Mouse (Mus musculus) ES-Bruce4 (cell line): ENCODE measurements around the gene Atp6v1b1. TPM values are rescaled to one million over a fixed set of nuclear protein-coding genes. Genes with fewer than 3 reads are reported as not detected.

ENCODE experiments used
- H3K27ac ChIP-seq: 2 replicates; pipeline ENCODE4 v1.5.1; 2012; ENCODE audit warnings: low read length, inconsistent platforms; ENCODE audit not compliant: insufficient read depth
- H3K27me3 ChIP-seq: 2 replicates; pipeline ENCODE4 v1.6.1; 2012; ENCODE audit warnings: mild to moderate bottlenecking, low read length, inconsistent platforms; ENCODE audit not compliant: control insufficient read depth, poor library complexity, insufficient read depth, severe bottlenecking
- H3K36me3 ChIP-seq: 2 replicates; pipeline ENCODE4 v1.6.1; 2012; ENCODE audit warnings: inconsistent platforms, mild to moderate bottlenecking, low read length, moderate library complexity; ENCODE audit not compliant: control insufficient read depth, poor library complexity, insufficient read depth, severe bottlenecking
- H3K4me1 ChIP-seq: one replicate; pipeline ENCODE4 v1.8.1; 2011; ENCODE audit warnings: low read length; ENCODE audit not compliant: control insufficient read depth, insufficient read depth
- H3K4me3 ChIP-seq: 2 replicates; pipeline ENCODE4 v1.5.1; 2011; ENCODE audit warnings: low read depth, mild to moderate bottlenecking, low read length
- H3K9ac ChIP-seq: 2 replicates; pipeline ENCODE4 v1.6.1; 2012; ENCODE audit warnings: low read depth, mild to moderate bottlenecking, inconsistent platforms; ENCODE audit not compliant: poor library complexity, severe bottlenecking
- H3K9me3 ChIP-seq: replicated peaks from 2 replicates; pipeline ENCODE4 v1.6.1; 2012; ENCODE audit warnings: mild to moderate bottlenecking, low read length, inconsistent platforms; ENCODE audit not compliant: control insufficient read depth, poor library complexity, insufficient read depth, severe bottlenecking
- CTCF ChIP-seq: IDR thresholded peaks from one replicate; pipeline ENCODE4 v1.8.1; 2011; ENCODE audit warnings: low read depth, low read length
- EP300 ChIP-seq: IDR thresholded peaks from 2 replicates; pipeline ENCODE4 v1.6.1; 2011; ENCODE audit warnings: low read depth, low read length; ENCODE audit not compliant: insufficient read depth
- POLR2A ChIP-seq: IDR thresholded peaks from one replicate; pipeline ENCODE4 v1.8.1; 2011; ENCODE audit warnings: low read length; ENCODE audit not compliant: insufficient read depth
- polyA plus RNA-seq: library from polyadenylated mRNA; stranded (reverse); fragments of >200 nt; gene quantifications from 2 replicates; pipeline ENCODE4 v1.2.4, GENCODE M21; 2011; ENCODE audit warnings: low read depth; ENCODE audit not compliant: missing spikeins, insufficient read depth, insufficient read length

The Atp6v1b1 gene
- polyA plus RNA-seq, 1 experiment, result not detected

- H3K4me3 ChIP-seq, result no peak overlapping the region
- H3K9ac ChIP-seq, result no peak overlapping the region
- H3K4me1 ChIP-seq, result no peaks in the 10 kb centered on the region
- H3K36me3 ChIP-seq, result no peaks in the 10 kb centered on the region
- no peaks in the 10 kb centered on the region for H3K9me3 ChIP-seq
- peaks cover 18% of the 10 kb centered on the region for H3K27me3 ChIP-seq
- no peak overlapping the region for H3K27ac ChIP-seq
- TF ChIP-seq EP300 (no peak), CTCF (no peak), POLR2A (no peak)
Observed at GRCm38 (mm10) chr6:83714221-83715123, 28.3 kb upstream of the Atp6v1b1 start.

- H3K9ac ChIP-seq, result 0 out of 2 replicates have a peak overlapping the region, but pooled peaks have one; percentile 13
- H3K4me1 ChIP-seq, result no peaks in the 10 kb centered on the region
- H3K36me3 ChIP-seq, result no peaks in the 10 kb centered on the region
- H3K27me3 ChIP-seq, result peaks cover 15% of the 10 kb centered on the region
- H3K27ac ChIP-seq, result no peak overlapping the region
- no peaks in the 10 kb centered on the region for H3K9me3 ChIP-seq
- TF ChIP-seq CTCF (no peak), POLR2A (no peak), EP300 (no peak)
- peak overlapping the region; percentile 48 for H3K4me3 ChIP-seq
Observed at GRCm38 (mm10) chr6:83715461-83716196, 27.2 kb upstream of the Atp6v1b1 start.

- H3K9ac ChIP-seq, result no peak overlapping the region
- no peak overlapping the region for H3K27ac ChIP-seq
- H3K4me1 ChIP-seq, result no peaks in the 10 kb centered on the region
- H3K36me3 ChIP-seq, result no peaks in the 10 kb centered on the region
- H3K27me3 ChIP-seq, result peaks cover 10% of the 10 kb centered on the region
- H3K4me3 ChIP-seq, result no peak overlapping the region
- no peak for TF ChIP-seq POLR2A
- no peak for TF ChIP-seq CTCF
- TF ChIP-seq EP300, result no peak
- no peaks in the 10 kb centered on the region for H3K9me3 ChIP-seq
Observed at GRCm38 (mm10) chr6:83717026-83717425, 25.8 kb upstream of the Atp6v1b1 start.

- H3K9me3 ChIP-seq, result no peaks in the 10 kb centered on the region
- H3K36me3 ChIP-seq, result no peaks in the 10 kb centered on the region
- no peak for TF ChIP-seq EP300
- no peak for TF ChIP-seq POLR2A
- no peak for TF ChIP-seq CTCF
- no peak overlapping the region for H3K27ac ChIP-seq
- H3K4me3 ChIP-seq, result no peak overlapping the region
- H3K4me1 ChIP-seq, result no peaks in the 10 kb centered on the region
- no peak overlapping the region for H3K9ac ChIP-seq
- H3K27me3 ChIP-seq, result no peaks in the 10 kb centered on the region
Observed at GRCm38 (mm10) chr6:83722526-83722925, 20.3 kb upstream of the Atp6v1b1 start.

- Histone ChIP-seq H3K27ac (no peak overlapping the region), H3K27me3 (no peaks in the 10 kb centered on the region), H3K4me1 (no peaks in the 10 kb centered on the region), H3K36me3 (no peaks in the 10 kb centered on the region), H3K9ac (no peak overlapping the region), H3K4me3 (no peak overlapping the region), H3K9me3 (no peaks in the 10 kb centered on the region)
- TF ChIP-seq EP300 (no peak), POLR2A (no peak), CTCF (no peak)
Observed at GRCm38 (mm10) chr6:83727178-83727577, 15.6 kb upstream of the Atp6v1b1 start.

GRCm38 (mm10) chr6:83728488-83728887 is 14.3 kb upstream of the Atp6v1b1 start:
- no peaks in the 10 kb centered on the region for H3K9me3 ChIP-seq
- H3K4me3 ChIP-seq, result no peak overlapping the region
- H3K36me3 ChIP-seq, result no peaks in the 10 kb centered on the region
- H3K4me1 ChIP-seq, result no peaks in the 10 kb centered on the region
- TF ChIP-seq EP300 (no peak), POLR2A (no peak), CTCF (peak; percentile 74)
- no peak overlapping the region for H3K9ac ChIP-seq
- H3K27ac ChIP-seq, result no peak overlapping the region
- H3K27me3 ChIP-seq, result no peaks in the 10 kb centered on the region
